Mouse (Mus musculus) brain, adult 2 months (tissue): ENCODE data around the gene Lman2l.

Experiments
- DNase-seq: peaks from one replicate; pipeline ENCODE4 v3.0.0; 2011; ENCODE audit warnings: low read depth, low spot score

Lman2l gene

GRCm38 (mm10) chr1:36461829-36462228 lies 16.8 kb upstream of the Lman2l start:
- no peak for DNase-seq

- peak; percentile 59 for DNase-seq
Measured at GRCm38 (mm10) chr1:36458169-36458568, 13.1 kb upstream of the Lman2l start.

GRCm38 (mm10) chr1:36457388-36458014 lies 12.4 kb upstream of the Lman2l start:
- DNase-seq: no peak

GRCm38 (mm10) chr1:36454055-36454815 lies 9.2 kb upstream of the Lman2l start:
- no peak for DNase-seq

- no peak for DNase-seq
Measured at GRCm38 (mm10) chr1:36446841-36447240, 1.8 kb upstream of the Lman2l start.

- no peak for DNase-seq
Measured at GRCm38 (mm10) chr1:36446106-36446824, 1.2 kb upstream of the Lman2l start.

- DNase-seq: no peak
Measured at GRCm38 (mm10) chr1:36445508-36445907, 437 bp upstream of the Lman2l start.

GRCm38 (mm10) chr1:36441101-36441500 lies 4.0 kb downstream of the Lman2l start:
- peak; percentile 94 for DNase-seq

- DNase-seq: no peak
Measured at GRCm38 (mm10) chr1:36437223-36437622, 7.8 kb downstream of the Lman2l start.

GRCm38 (mm10) chr1:36436515-36436914 lies 8.6 kb downstream of the Lman2l start:
- no peak for DNase-seq

GRCm38 (mm10) chr1:36435071-36435470 lies 10.0 kb downstream of the Lman2l start:
- peak; percentile 24 for DNase-seq

GRCm38 (mm10) chr1:36433616-36434015 lies 11.5 kb downstream of the Lman2l start:
- DNase-seq: no peak

GRCm38 (mm10) chr1:36432999-36433398 lies 12.1 kb downstream of the Lman2l start:
- DNase-seq: no peak

- DNase-seq: no peak
Measured at GRCm38 (mm10) chr1:36429511-36429910, 15.6 kb downstream of the Lman2l start.

- DNase-seq: no peak
Measured at GRCm38 (mm10) chr1:36404531-36404930, 40.5 kb downstream of the Lman2l start.

- peak; percentile 77 for DNase-seq
Measured at GRCm38 (mm10) chr1:36401509-36401908, 43.6 kb downstream of the Lman2l start.

- peak; percentile 8 for DNase-seq
Measured at GRCm38 (mm10) chr1:36397041-36397440, 48.0 kb downstream of the Lman2l start.

GRCm38 (mm10) chr1:36379582-36379981 lies 65.5 kb downstream of the Lman2l start:
- DNase-seq: peak; percentile 60

GRCm38 (mm10) chr1:36378880-36379279 lies 66.2 kb downstream of the Lman2l start:
- no peak for DNase-seq

GRCm38 (mm10) chr1:36371934-36372845 lies 72.9 kb downstream of the Lman2l start, which contains the start of gene Fer1l5:
Fer1l5 (plus strand) TSS chr1:36372291.
- no peak for DNase-seq

- no peak for DNase-seq
Measured at GRCm38 (mm10) chr1:36370918-36371317, 74.2 kb downstream of the Lman2l start.
